Mouse (Mus musculus) limb, embryonic 14.5 days (tissue): Measurements from ENCODE around the gene Mvb12b. TPM values are rescaled to one million over a fixed set of nuclear protein-coding genes. Genes with fewer than 3 reads are reported as not detected.
A peak's percentile ranks its signal among the peaks of the same experiment; 100 is the strongest.

Experiments used
- ATAC-seq: fragments of 200-750 bp; cut with Nextera tagmentation; 2 replicates; pipeline ENCODE4 v1.8.0; 2017; ENCODE audit warnings: low read depth, moderate number of reproducible peaks, moderate TSS enrichment; ENCODE audit not compliant: low FRiP score
- DNase-seq: peaks from one replicate; pipeline ENCODE4 v3.0.0-alpha.2; 2015; ENCODE audit warnings: low spot score
- H3K27ac ChIP-seq: fragments of 300-500 bp; sonication (generic); replicated peaks from 2 replicates; pipeline ENCODE4 v1.5.1; 2014; ENCODE audit warnings: low read depth, mild to moderate bottlenecking, low read length, moderate library complexity, mixed read lengths
- H3K27me3 ChIP-seq: fragments of 300-500 bp; sonication (generic); 2 replicates; pipeline ENCODE4 v1.6.1; 2014; ENCODE audit warnings: low read length, mixed read lengths; ENCODE audit not compliant: control insufficient read depth, insufficient read depth
- H3K36me3 ChIP-seq: fragments of 300-500 bp; sonication (generic); 2 replicates; pipeline ENCODE4 v1.6.1; 2014; ENCODE audit warnings: mild to moderate bottlenecking, low read length, moderate library complexity, mixed read lengths; ENCODE audit not compliant: control insufficient read depth, insufficient read depth
- H3K4me1 ChIP-seq: fragments of 300-500 bp; sonication (generic); 2 replicates; pipeline ENCODE4 v1.6.1; 2014; ENCODE audit warnings: antibody characterized with exemption, low read length, mixed read lengths; ENCODE audit not compliant: control insufficient read depth, insufficient read depth
- H3K4me2 ChIP-seq: fragments of 300-500 bp; sonication (generic); replicated peaks from 2 replicates; pipeline ENCODE4 v1.6.1; 2014; ENCODE audit warnings: low read depth, mild to moderate bottlenecking, low read length, moderate library complexity; ENCODE audit not compliant: severe bottlenecking
- H3K4me3 ChIP-seq: fragments of 300-500 bp; sonication (generic); replicated peaks from 2 replicates; pipeline ENCODE4 v1.5.1; 2014; ENCODE audit warnings: low read length
- H3K9ac ChIP-seq: fragments of 300-500 bp; sonication (generic); 2 replicates; pipeline ENCODE4 v1.6.1; 2014; ENCODE audit warnings: mild to moderate bottlenecking, low read depth, low read length, moderate library complexity; ENCODE audit not compliant: severe bottlenecking
- H3K9me3 ChIP-seq: fragments of 300-500 bp; sonication (generic); 2 replicates; pipeline ENCODE4 v1.6.1; 2016; ENCODE audit warnings: low read length; ENCODE audit not compliant: control insufficient read depth
- POLR2A ChIP-seq: fragments of 200-500 bp; IDR thresholded peaks from 2 replicates; pipeline ENCODE4 v1.8.0; 2012; ENCODE audit warnings: inconsistent platforms, mild to moderate bottlenecking, moderate library complexity, borderline replicate concordance; ENCODE audit not compliant: insufficient read depth, insufficient read length; ENCODE audit errors: extremely low read depth
- WGBS: fragments of 180-500 bp; shearing (Covaris S2); extraction: QIAGEN DNeasy Blood & Tissue Kit; methylation state at CpG from one replicate; pipeline ENCODE4 v1.1.7; 2014; 5-methylcytosine and 5-hydroxymethylcytosine counted together
- polyA plus RNA-seq, 2 experiments: library from polyadenylated mRNA; depleted of rRNA in 1 of 2; stranded (reverse) in 1 of 2; unstranded in 1 of 2; fragments of >200 nt; fragmentation: Nextera tagmentation in 1 of 2; extraction: Ambion mirVana in 1 of 2; gene quantifications; 2 replicates each; pipeline versions ENCODE4 v1.2.1 to v1.2.3; 2012 to 2014

Gene Mvb12b
- polyA plus RNA-seq, 2 experiments, result 17.5 to 26.6 TPM

- no peak overlapping the region for H3K9ac ChIP-seq
- no peak overlapping the region for H3K27ac ChIP-seq
- H3K4me2 ChIP-seq, result no peak overlapping the region
- no peaks in the 10 kb centered on the region for H3K9me3 ChIP-seq
- TF ChIP-seq POLR2A, result no peak
- H3K4me3 ChIP-seq, result no peak overlapping the region
- peaks cover 18% of the 10 kb centered on the region for H3K4me1 ChIP-seq
- WGBS, result 55% methylated on average over 6 of the region's 6 CpGs
- DNase-seq, result no peak
- peaks cover 14% of the 10 kb centered on the region for H3K36me3 ChIP-seq
- ATAC-seq, result no peak
- H3K27me3 ChIP-seq, result no peaks in the 10 kb centered on the region
Measured at GRCm38 (mm10) chr2:33837297-33837696, 50.4 kb downstream of the Mvb12b start.

GRCm38 (mm10) chr2:33836660-33837213 lies 51.0 kb downstream of the Mvb12b start:
- Histone ChIP-seq H3K4me2 (no peak overlapping the region), H3K4me1 (peaks cover 18% of the 10 kb centered on the region), H3K9me3 (no peaks in the 10 kb centered on the region), H3K27me3 (no peaks in the 10 kb centered on the region), H3K27ac (no peak overlapping the region), H3K36me3 (peaks cover 17% of the 10 kb centered on the region), H3K9ac (no peak overlapping the region), H3K4me3 (no peak overlapping the region)
- ATAC-seq, result no peak
- DNase-seq, result no peak
- 57% methylated on average over 9 of the region's 9 CpGs for WGBS
- no peak for TF ChIP-seq POLR2A

DNA sequence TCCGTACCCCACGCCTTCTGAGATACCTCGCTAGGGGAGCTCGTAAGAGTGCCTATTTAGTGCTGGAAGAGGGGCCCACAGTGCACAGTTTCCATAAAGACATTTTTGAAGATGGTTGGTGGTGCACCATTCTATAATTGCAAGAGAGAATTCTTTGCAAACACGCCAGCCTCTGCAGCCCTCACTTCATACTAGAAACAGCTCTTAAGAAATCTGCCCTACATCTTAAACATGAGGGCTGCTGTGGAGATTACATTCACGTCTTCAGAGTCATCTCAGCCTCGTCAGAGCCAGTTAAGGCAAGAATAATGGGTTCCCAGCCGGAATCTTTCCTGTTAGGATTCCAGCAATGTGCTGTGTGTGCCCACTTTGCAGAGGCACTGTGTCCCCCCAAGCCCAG lies 52.7 kb downstream of the Mvb12b start:
- 75% methylated on average over 8 of the region's 8 CpGs for WGBS
- peaks cover 18% of the 10 kb centered on the region for H3K4me1 ChIP-seq

GRCm38 (mm10) chr2:33833902-33834301 lies 53.8 kb downstream of the Mvb12b start:
- no peak for ATAC-seq
- Histone ChIP-seq H3K27me3 (no peaks in the 10 kb centered on the region), H3K4me3 (no peak overlapping the region), H3K9ac (no peak overlapping the region), H3K36me3 (peaks cover 23% of the 10 kb centered on the region), H3K9me3 (no peaks in the 10 kb centered on the region), H3K27ac (peak overlapping the region; percentile 41; the same call in 1 of the 2 replicates), H3K4me1 (peaks cover 18% of the 10 kb centered on the region), H3K4me2 (no peak overlapping the region)
- DNase-seq, result no peak
- WGBS, result 47% methylated on average over 1 of the region's 1 CpGs
- no peak for TF ChIP-seq POLR2A

More for the DNA sequence above, 52.7 kb downstream of the Mvb12b start:
- Histone ChIP-seq H3K4me3 (no peak overlapping the region), H3K36me3 (peaks cover 28% of the 10 kb centered on the region), H3K9me3 (no peaks in the 10 kb centered on the region), H3K27ac (no peak overlapping the region), H3K4me2 (no peak overlapping the region), H3K9ac (no peak overlapping the region), H3K27me3 (no peaks in the 10 kb centered on the region)
- TF ChIP-seq POLR2A, result no peak
- DNase-seq (no peak), ATAC-seq (no peak)

GRCm38 (mm10) chr2:33829870-33830269 lies 57.9 kb downstream of the Mvb12b start:
- H3K27ac ChIP-seq, result no peak overlapping the region
- no peak for TF ChIP-seq POLR2A
- no peaks in the 10 kb centered on the region for H3K27me3 ChIP-seq
- ATAC-seq, result no peak
- H3K4me3 ChIP-seq, result no peak overlapping the region
- DNase-seq, result no peak
- 91% methylated on average over 2 of the region's 2 CpGs for WGBS
- no peak overlapping the region for H3K9ac ChIP-seq
- no peaks in the 10 kb centered on the region for H3K9me3 ChIP-seq
- H3K4me1 ChIP-seq, result peaks cover 9% of the 10 kb centered on the region
- H3K36me3 ChIP-seq, result peaks cover 44% of the 10 kb centered on the region
- no peak overlapping the region for H3K4me2 ChIP-seq
